Mouse (Mus musculus) spleen, postnatal 10 days (tissue): ENCODE measurements around the gene Pfas.
A peak's percentile ranks its signal among the peaks of the same experiment; 100 is the strongest.
"Not testable (repeated sequence)": the region's sequence is repeated elsewhere in the genome, so short reads cannot be mapped to it uniquely, and the experiment has no call there.

ENCODE experiments used
- DNase-seq, 2 experiments: peaks; one replicate each; pipeline ENCODE4 v3.0.0; 2021 to 2022; ENCODE audit warnings: low spot score in 2 of 2

Gene Pfas

GRCm38 (mm10) chr11:68939451-68940304, 68.6 kb downstream of the Pfas start:
- DNase-seq: peak; percentile 36 to 77

- DNase-seq: not testable (repeated sequence)
Measured at GRCm38 (mm10) chr11:68936951-68937350, 71.3 kb downstream of the Pfas start.
